Mouse (Mus musculus) megakaryocyte progenitor cell, adult 5-6 weeks (primary cell): ENCODE data around the gene Sv2b. TPM values are rescaled to one million over a fixed set of nuclear protein-coding genes. Genes with fewer than 3 reads are reported as not detected.
"Not testable (repeated sequence)": the region's sequence is repeated elsewhere in the genome, so short reads cannot be mapped to it uniquely, and the experiment has no call there.

Experiments used
- ATAC-seq: replicated peaks from 2 replicates; pipeline ENCODE4 v1.8.0; 2016; ENCODE audit warnings: mild to moderate bottlenecking, moderate TSS enrichment, inconsistent platforms; ENCODE audit not compliant: poor library complexity
- total RNA-seq, 2 experiments: library from RNA; stranded (forward) in 1 of 2; stranded (reverse) in 1 of 2; fragments of 157-497, 149-512 nt in 1 of 2; fragments of 200-1000 nt in 1 of 2; gene quantifications; 2 replicates each; pipeline versions ENCODE4 v1.2.3 to v1.2.4; 2015 to 2017

Sv2b gene
- total RNA-seq, 2 experiments from 2014 or later: not detected

- ATAC-seq: no peak
Measured at GRCm38 (mm10) chr7:75220786-75221185, 88.3 kb downstream of the Sv2b start.

- ATAC-seq: no peak
Measured at GRCm38 (mm10) chr7:75220296-75220695, 88.8 kb downstream of the Sv2b start.

GRCm38 (mm10) chr7:75216180-75216579 lies 92.9 kb downstream of the Sv2b start:
- no peak for ATAC-seq

GRCm38 (mm10) chr7:75209221-75209641 lies 99.8 kb downstream of the Sv2b start:
- ATAC-seq: no peak

GRCm38 (mm10) chr7:75207965-75208644 lies 101.0 kb downstream of the Sv2b start:
- no peak for ATAC-seq

GRCm38 (mm10) chr7:75206671-75207070 lies 102.4 kb downstream of the Sv2b start:
- no peak for ATAC-seq

- no peak for ATAC-seq
Measured at GRCm38 (mm10) chr7:75205386-75205785, 103.7 kb downstream of the Sv2b start.

GRCm38 (mm10) chr7:75194919-75195230 lies 114.2 kb downstream of the Sv2b start:
- not testable (repeated sequence) for ATAC-seq

- ATAC-seq: 0 out of 2 replicates have a peak, but pooled peaks have one; percentile 20
Measured at GRCm38 (mm10) chr7:75194158-75194918, 114.7 kb downstream of the Sv2b start.

GRCm38 (mm10) chr7:75190192-75190591 lies 118.9 kb downstream of the Sv2b start:
- peak; percentile 29; the same call in 1 of the 2 replicates for ATAC-seq

GRCm38 (mm10) chr7:75175042-75175441 lies 134.0 kb downstream of the Sv2b start:
- no peak for ATAC-seq

- no peak for ATAC-seq
Measured at GRCm38 (mm10) chr7:75167481-75167880, 141.6 kb downstream of the Sv2b start.

- ATAC-seq: no peak
Measured at GRCm38 (mm10) chr7:75147174-75147573, 161.9 kb downstream of the Sv2b start.

- peak; percentile 40 for ATAC-seq
Measured at GRCm38 (mm10) chr7:75142800-75143199, 166.3 kb downstream of the Sv2b start.

- ATAC-seq: peak; percentile 78
Measured at GRCm38 (mm10) chr7:75141919-75142700, 167.0 kb downstream of the Sv2b start.

GRCm38 (mm10) chr7:75139306-75139705 lies 169.8 kb downstream of the Sv2b start:
- ATAC-seq: no peak

- peak; percentile 69 for ATAC-seq
Measured at GRCm38 (mm10) chr7:75134710-75135617, 174.1 kb downstream of the Sv2b start.

- no peak for ATAC-seq
Measured at GRCm38 (mm10) chr7:75128036-75128435, 181.0 kb downstream of the Sv2b start.

GRCm38 (mm10) chr7:75124067-75124466 lies 185.0 kb downstream of the Sv2b start:
- peak; percentile 61 for ATAC-seq

- ATAC-seq: peak; percentile 100
Measured at GRCm38 (mm10) chr7:75118022-75118673, 190.9 kb downstream of the Sv2b start.
